Mouse (Mus musculus): Measurements from ENCODE around the gene Eif2ak4. TPM values are rescaled to one million over a fixed set of nuclear protein-coding genes. Genes with fewer than 3 reads are reported as not detected.

Eif2ak4 gene
- polyA plus RNA-seq, 1 experiment from 2014 or later: 14.2 TPM

GRCm38 (mm10) chr2:118507126-118507525 is 118.7 kb downstream of the Eif2ak4 start:
- H3K27ac ChIP-seq: no peak overlapping the region
- peaks cover 39% of the 10 kb centered on the region for H3K4me1 ChIP-seq
- no peaks in the 10 kb centered on the region for H3K36me3 ChIP-seq (replicated peaks)
- no peak for DNase-seq (ENCODE audit: extremely low spot score, low spot score)
- peaks cover 20% of the 10 kb centered on the region for H3K27me3 ChIP-seq (ENCODE audit: poor library complexity, severe bottlenecking)
- WGBS: 91% methylated on average over 7 of the region's 7 CpGs
- H3K4me3 ChIP-seq: no peak overlapping the region
- no peaks in the 10 kb centered on the region for H3K9me3 ChIP-seq

- WGBS: 51% methylated on average over 8 of the region's 8 CpGs
- H3K27me3 ChIP-seq (ENCODE audit: poor library complexity, severe bottlenecking): peaks cover 20% of the 10 kb centered on the region
- peaks cover 43% of the 10 kb centered on the region for H3K4me1 ChIP-seq
- no peaks in the 10 kb centered on the region for H3K36me3 ChIP-seq (replicated peaks)
- peak overlapping the region; percentile 88 for H3K27ac ChIP-seq
- no peaks in the 10 kb centered on the region for H3K9me3 ChIP-seq
- peak overlapping the region; percentile 34 for H3K4me3 ChIP-seq
- no peak for DNase-seq (ENCODE audit: extremely low spot score, low spot score)
Measured at GRCm38 (mm10) chr2:118509688-118510446, 121.4 kb downstream of the Eif2ak4 start.

- Histone ChIP-seq H3K9me3 (no peaks in the 10 kb centered on the region), H3K36me3 (replicated peaks) (no peaks in the 10 kb centered on the region), H3K4me3 (peak overlapping the region; percentile 34), H3K27me3 (ENCODE audit: poor library complexity, severe bottlenecking) (peaks cover 20% of the 10 kb centered on the region), H3K27ac (peak overlapping the region; percentile 88), H3K4me1 (peaks cover 39% of the 10 kb centered on the region)
- DNase-seq (ENCODE audit: extremely low spot score, low spot score): peak; percentile 76
- WGBS: 33% methylated on average over 29 of the region's 29 CpGs
Measured at GRCm38 (mm10) chr2:118510447-118511310, 122.3 kb downstream of the Eif2ak4 start.

GRCm38 (mm10) chr2:118511779-118512417 is 123.5 kb downstream of the Eif2ak4 start:
- no peak for DNase-seq (ENCODE audit: extremely low spot score, low spot score)

GRCm38 (mm10) chr2:118512418-118513377 is 124.3 kb downstream of the Eif2ak4 start:
- Histone ChIP-seq H3K4me3 (no peak overlapping the region), H3K27me3 (ENCODE audit: poor library complexity, severe bottlenecking) (peaks cover 20% of the 10 kb centered on the region), H3K27ac (peak overlapping the region; percentile 52; the same call in 1 of the 2 replicates), H3K36me3 (replicated peaks) (no peaks in the 10 kb centered on the region), H3K4me1 (peaks cover 39% of the 10 kb centered on the region), H3K9me3 (no peaks in the 10 kb centered on the region)
- no peak for DNase-seq (ENCODE audit: extremely low spot score, low spot score)
- 84% methylated on average over 16 of the region's 16 CpGs for WGBS

More at GRCm38 (mm10) chr2:118511779-118512417, 123.5 kb downstream of the Eif2ak4 start:
- Histone ChIP-seq H3K4me1 (peaks cover 39% of the 10 kb centered on the region), H3K27me3 (ENCODE audit: poor library complexity, severe bottlenecking) (peaks cover 20% of the 10 kb centered on the region), H3K4me3 (no peak overlapping the region), H3K9me3 (no peaks in the 10 kb centered on the region), H3K27ac (peak overlapping the region; percentile 74), H3K36me3 (replicated peaks) (no peaks in the 10 kb centered on the region)
- WGBS: 59% methylated on average over 11 of the region's 11 CpGs

- 39% methylated on average over 9 of the region's 9 CpGs for WGBS
- peak; percentile 71 for DNase-seq (ENCODE audit: extremely low spot score, low spot score)
- Histone ChIP-seq H3K27ac (peak overlapping the region; percentile 87), H3K4me3 (peak overlapping the region; percentile 10), H3K4me1 (peaks cover 52% of the 10 kb centered on the region), H3K9me3 (no peaks in the 10 kb centered on the region), H3K36me3 (replicated peaks) (no peaks in the 10 kb centered on the region), H3K27me3 (ENCODE audit: poor library complexity, severe bottlenecking) (no peaks in the 10 kb centered on the region)
Measured at GRCm38 (mm10) chr2:118520042-118520933, 131.9 kb downstream of the Eif2ak4 start.

- Histone ChIP-seq H3K9me3 (no peaks in the 10 kb centered on the region), H3K27me3 (ENCODE audit: poor library complexity, severe bottlenecking) (no peaks in the 10 kb centered on the region), H3K4me3 (no peak overlapping the region), H3K27ac (peak overlapping the region; percentile 76), H3K4me1 (peaks cover 52% of the 10 kb centered on the region), H3K36me3 (replicated peaks) (no peaks in the 10 kb centered on the region)
- DNase-seq (ENCODE audit: extremely low spot score, low spot score): no peak
- 55% methylated on average over 2 of the region's 2 CpGs for WGBS
Measured at GRCm38 (mm10) chr2:118522265-118522664, 133.8 kb downstream of the Eif2ak4 start.

GRCm38 (mm10) chr2:118523163-118523730 is 134.8 kb downstream of the Eif2ak4 start:
- Histone ChIP-seq H3K36me3 (replicated peaks) (no peaks in the 10 kb centered on the region), H3K4me3 (no peak overlapping the region), H3K4me1 (peaks cover 56% of the 10 kb centered on the region), H3K27me3 (ENCODE audit: poor library complexity, severe bottlenecking) (no peaks in the 10 kb centered on the region), H3K9me3 (no peaks in the 10 kb centered on the region), H3K27ac (peak overlapping the region; percentile 32; the same call in 1 of the 2 replicates)
- no peak for DNase-seq (ENCODE audit: extremely low spot score, low spot score)
- 62% methylated on average over 5 of the region's 5 CpGs for WGBS

GRCm38 (mm10) chr2:118524811-118525210 is 136.4 kb downstream of the Eif2ak4 start:
- H3K36me3 ChIP-seq (replicated peaks): no peaks in the 10 kb centered on the region
- H3K27me3 ChIP-seq (ENCODE audit: poor library complexity, severe bottlenecking): no peaks in the 10 kb centered on the region
- no peaks in the 10 kb centered on the region for H3K9me3 ChIP-seq
- H3K4me3 ChIP-seq: no peak overlapping the region
- DNase-seq (ENCODE audit: extremely low spot score, low spot score): no peak
- no peak overlapping the region for H3K27ac ChIP-seq
- H3K4me1 ChIP-seq: peaks cover 56% of the 10 kb centered on the region
- 80% methylated on average over 3 of the region's 3 CpGs for WGBS

Measured in forebrain, embryonic 10.5 days (tissue).